Mouse (Mus musculus): ENCODE measurements around the gene Pgp. TPM values are rescaled to one million over a fixed set of nuclear protein-coding genes. Genes with fewer than 3 reads are reported as not detected.
"Not testable (repeated sequence)": the region's sequence is repeated elsewhere in the genome, so short reads cannot be mapped to it uniquely, and the experiment has no call there.

Gene Pgp
- 49.9 and 53.3 TPM in 2 replicates for polyA plus RNA-seq (2015; fragmentation: Nextera tagmentation; extraction: Ambion mirVana)

- peak; percentile 96 for ATAC-seq (replicated peaks; ENCODE audit: low FRiP score)
- H3K9ac ChIP-seq: peak within 1 kb of the TSS; percentile 83
- no peaks in the 10 kb centered on the region for H3K9me3 ChIP-seq (replicated peaks)
- H3K27me3 ChIP-seq: no peaks in the 10 kb centered on the region
- peak within 1 kb of the TSS; percentile 96 for H3K4me2 ChIP-seq
- peak within 1 kb of the TSS; percentile 82 for H3K4me3 ChIP-seq (replicated peaks)
- under 1% methylated on average over 75 of the region's 75 CpGs for WGBS
- H3K4me1 ChIP-seq: peaks cover 46% of the 10 kb centered on the region
- H3K27ac ChIP-seq: peak within 1 kb of the TSS; percentile 92
- peaks cover 22% of the 10 kb centered on the region for H3K36me3 ChIP-seq
Observed at GRCm38 (mm10) chr17:24469910-24470602, at the start of gene Pgp, which contains the start of gene E4f1. TSS of gene Pgp (plus strand) at chr17:24470392. TSS of gene E4f1 (minus strand) at chr17:24470313.

- H3K4me3 ChIP-seq (replicated peaks): no peak overlapping the region
- no peaks in the 10 kb centered on the region for H3K9me3 ChIP-seq (replicated peaks)
- no peak overlapping the region for H3K4me2 ChIP-seq
- peaks cover 15% of the 10 kb centered on the region for H3K4me1 ChIP-seq
- ATAC-seq (replicated peaks; ENCODE audit: low FRiP score): no peak
- WGBS: 92% methylated on average over 4 of the region's 4 CpGs
- H3K9ac ChIP-seq: no peak overlapping the region
- H3K27ac ChIP-seq: no peak overlapping the region
- H3K36me3 ChIP-seq: peaks cover 75% of the 10 kb centered on the region
- no peaks in the 10 kb centered on the region for H3K27me3 ChIP-seq
Observed at GRCm38 (mm10) chr17:24423114-24423513, 47.1 kb upstream of the Pgp start.

- Histone ChIP-seq H3K27me3 (no peaks in the 10 kb centered on the region), H3K4me1 (peaks cover 25% of the 10 kb centered on the region), H3K4me3 (replicated peaks) (no peak overlapping the region), H3K36me3 (peaks cover 61% of the 10 kb centered on the region), H3K9ac (no peak overlapping the region), H3K4me2 (no peak overlapping the region), H3K27ac (no peak overlapping the region), H3K9me3 (replicated peaks) (no peaks in the 10 kb centered on the region)
- ATAC-seq (replicated peaks; ENCODE audit: low FRiP score): no peak
- WGBS: 93% methylated on average over 5 of the region's 5 CpGs
Observed at GRCm38 (mm10) chr17:24424489-24424888, 45.7 kb upstream of the Pgp start.

GRCm38 (mm10) chr17:24425326-24425725 lies 44.9 kb upstream of the Pgp start:
- ATAC-seq (replicated peaks; ENCODE audit: low FRiP score); H3K27me3 ChIP-seq; H3K9ac ChIP-seq; H3K9me3 ChIP-seq (replicated peaks); H3K27ac ChIP-seq; H3K4me2 ChIP-seq; H3K4me3 ChIP-seq (replicated peaks): not testable (repeated sequence)
- H3K36me3 ChIP-seq: peaks cover 56% of the 10 kb centered on the region
- peaks cover 29% of the 10 kb centered on the region for H3K4me1 ChIP-seq
- WGBS: 89% methylated on average over 6 of the region's 8 CpGs

- no peaks in the 10 kb centered on the region for H3K9me3 ChIP-seq (replicated peaks)
- no peak overlapping the region for H3K9ac ChIP-seq
- H3K4me3 ChIP-seq (replicated peaks): peak overlapping the region; percentile 67; the same call in 1 of the 2 replicates
- WGBS: 87% methylated on average over 7 of the region's 7 CpGs
- H3K4me2 ChIP-seq: peak overlapping the region; percentile 66
- H3K27ac ChIP-seq: peak overlapping the region; percentile 98
- H3K4me1 ChIP-seq: peaks cover 29% of the 10 kb centered on the region
- peaks cover 50% of the 10 kb centered on the region for H3K36me3 ChIP-seq
- H3K27me3 ChIP-seq: no peaks in the 10 kb centered on the region
- ATAC-seq (replicated peaks; ENCODE audit: low FRiP score): peak; percentile 1; the same call in 1 of the 2 replicates
Observed at GRCm38 (mm10) chr17:24425905-24426304, 44.3 kb upstream of the Pgp start.

GRCm38 (mm10) chr17:24426471-24427169 lies 43.6 kb upstream of the Pgp start, which contains the start of gene Eci1:
TSS of gene Eci1 (plus strand) at chr17:24426641.
- Histone ChIP-seq H3K4me2 (peak within 1 kb of the TSS; percentile 66), H3K4me1 (peaks cover 29% of the 10 kb centered on the region)

GRCm38 (mm10) chr17:24427170-24427557 lies 43.0 kb upstream of the Pgp start:
- H3K4me2 ChIP-seq: peak overlapping the region; percentile 66
- peak overlapping the region; percentile 98 for H3K27ac ChIP-seq
- H3K4me1 ChIP-seq: peaks cover 29% of the 10 kb centered on the region
- H3K36me3 ChIP-seq: peaks cover 37% of the 10 kb centered on the region
- no peak for ATAC-seq (replicated peaks; ENCODE audit: low FRiP score)
- peak overlapping the region; percentile 81 for H3K9ac ChIP-seq
- WGBS: 1% methylated on average over 8 of the region's 8 CpGs
- H3K27me3 ChIP-seq: no peaks in the 10 kb centered on the region
- peak overlapping the region; percentile 67 for H3K4me3 ChIP-seq (replicated peaks)
- no peaks in the 10 kb centered on the region for H3K9me3 ChIP-seq (replicated peaks)

More at GRCm38 (mm10) chr17:24426471-24427169, 43.6 kb upstream of the Pgp start, which contains the start of gene Eci1:
- H3K9me3 ChIP-seq (replicated peaks): no peaks in the 10 kb centered on the region
- peak within 1 kb of the TSS; percentile 67 for H3K4me3 ChIP-seq (replicated peaks)
- under 1% methylated on average over 48 of the region's 48 CpGs for WGBS
- no peaks in the 10 kb centered on the region for H3K27me3 ChIP-seq
- peak within 1 kb of the TSS; percentile 81 for H3K9ac ChIP-seq
- ATAC-seq (replicated peaks; ENCODE audit: low FRiP score): peak; percentile 98
- H3K27ac ChIP-seq: peak within 1 kb of the TSS; percentile 98
- H3K36me3 ChIP-seq: peaks cover 43% of the 10 kb centered on the region

- peaks cover 29% of the 10 kb centered on the region for H3K4me1 ChIP-seq
- ATAC-seq (replicated peaks; ENCODE audit: low FRiP score): no peak
- WGBS: 78% methylated on average over 14 of the region's 14 CpGs
- H3K4me3 ChIP-seq (replicated peaks): no peak overlapping the region
- no peaks in the 10 kb centered on the region for H3K27me3 ChIP-seq
- no peak overlapping the region for H3K9ac ChIP-seq
- no peaks in the 10 kb centered on the region for H3K9me3 ChIP-seq (replicated peaks)
- no peak overlapping the region for H3K4me2 ChIP-seq
- H3K36me3 ChIP-seq: peaks cover 35% of the 10 kb centered on the region
- no peak overlapping the region for H3K27ac ChIP-seq
Observed at GRCm38 (mm10) chr17:24429201-24429983, 40.8 kb upstream of the Pgp start.

GRCm38 (mm10) chr17:24437016-24437415 lies 33.2 kb upstream of the Pgp start:
- H3K9ac ChIP-seq: no peak overlapping the region
- ATAC-seq (replicated peaks; ENCODE audit: low FRiP score): 0 out of 2 replicates have a peak, but pooled peaks have one; percentile 41
- H3K9me3 ChIP-seq (replicated peaks): no peaks in the 10 kb centered on the region
- no peak overlapping the region for H3K27ac ChIP-seq
- H3K4me2 ChIP-seq: no peak overlapping the region
- 85% methylated on average over 5 of the region's 5 CpGs for WGBS
- no peaks in the 10 kb centered on the region for H3K27me3 ChIP-seq
- no peak overlapping the region for H3K4me3 ChIP-seq (replicated peaks)
- H3K36me3 ChIP-seq: peaks cover 92% of the 10 kb centered on the region
- no peaks in the 10 kb centered on the region for H3K4me1 ChIP-seq

- H3K36me3 ChIP-seq: peaks cover 89% of the 10 kb centered on the region
- 94% methylated on average over 8 of the region's 8 CpGs for WGBS
- H3K9me3 ChIP-seq (replicated peaks): no peaks in the 10 kb centered on the region
- no peak overlapping the region for H3K9ac ChIP-seq
- no peak overlapping the region for H3K27ac ChIP-seq
- no peaks in the 10 kb centered on the region for H3K27me3 ChIP-seq
- H3K4me3 ChIP-seq (replicated peaks): no peak overlapping the region
- no peak for ATAC-seq (replicated peaks; ENCODE audit: low FRiP score)
- no peaks in the 10 kb centered on the region for H3K4me1 ChIP-seq
- H3K4me2 ChIP-seq: no peak overlapping the region
Observed at GRCm38 (mm10) chr17:24440377-24440776, 29.8 kb upstream of the Pgp start.

GRCm38 (mm10) chr17:24441148-24441547 lies 29.0 kb upstream of the Pgp start:
- H3K36me3 ChIP-seq: peaks cover 89% of the 10 kb centered on the region
- WGBS: 58% methylated on average over 2 of the region's 2 CpGs

More at GRCm38 (mm10) chr17:24441148-24441547, 29.0 kb upstream of the Pgp start:
- no peak for ATAC-seq (replicated peaks; ENCODE audit: low FRiP score)
- no peak overlapping the region for H3K27ac ChIP-seq
- no peaks in the 10 kb centered on the region for H3K9me3 ChIP-seq (replicated peaks)
- no peaks in the 10 kb centered on the region for H3K4me1 ChIP-seq
- no peaks in the 10 kb centered on the region for H3K27me3 ChIP-seq
- no peak overlapping the region for H3K4me3 ChIP-seq (replicated peaks)
- H3K9ac ChIP-seq: no peak overlapping the region
- H3K4me2 ChIP-seq: no peak overlapping the region
